Mouse (Mus musculus) intestine, embryonic 16.5 days (tissue): ENCODE data around the gene Socs1. TPM values are rescaled to one million over a fixed set of nuclear protein-coding genes. Genes with fewer than 3 reads are reported as not detected.

Experiments used
- ATAC-seq: fragments of 200-750 bp; cut with Nextera tagmentation; 2 replicates; pipeline ENCODE4 v1.8.0; 2017; ENCODE audit warnings: moderate TSS enrichment, moderate library complexity
- H3K27ac ChIP-seq: fragments of 300-500 bp; sonication (generic); 2 replicates; pipeline ENCODE4 v1.5.1; 2014; ENCODE audit warnings: mild to moderate bottlenecking, low read length
- H3K27me3 ChIP-seq: fragments of 300-500 bp; sonication (generic); replicated peaks from 2 replicates; pipeline ENCODE4 v1.6.1; 2014; ENCODE audit warnings: low read length, control low read depth, mixed read lengths; ENCODE audit not compliant: control insufficient read depth, insufficient read depth
- H3K36me3 ChIP-seq: fragments of 300-500 bp; sonication (generic); 2 replicates; pipeline ENCODE4 v1.6.1; 2014; ENCODE audit warnings: low read length, control low read depth; ENCODE audit not compliant: control insufficient read depth, insufficient read depth
- H3K4me1 ChIP-seq: fragments of 300-500 bp; sonication (generic); 2 replicates; pipeline ENCODE4 v1.6.1; 2014; ENCODE audit warnings: low read length, control low read depth, mixed read lengths; ENCODE audit not compliant: control insufficient read depth, insufficient read depth
- H3K4me2 ChIP-seq: fragments of 300-500 bp; sonication (generic); 2 replicates; pipeline ENCODE4 v1.6.1; 2014; ENCODE audit warnings: low read depth, low read length, control low read depth
- H3K4me3 ChIP-seq: fragments of 300-500 bp; sonication (generic); 2 replicates; pipeline ENCODE4 v1.5.1; 2014; ENCODE audit warnings: mild to moderate bottlenecking, low read length
- H3K9ac ChIP-seq: fragments of 300-500 bp; sonication (generic); 2 replicates; pipeline ENCODE4 v1.6.1; 2014; ENCODE audit warnings: low read depth, low read length
- H3K9me3 ChIP-seq: fragments of 300-500 bp; sonication (generic); 2 replicates; pipeline ENCODE4 v1.6.1; 2016; ENCODE audit warnings: low read length, control low read depth; ENCODE audit not compliant: control insufficient read depth
- WGBS: fragments of 180-500 bp; shearing (Covaris S2); extraction: QIAGEN DNeasy Blood & Tissue Kit; methylation state at CpG from one replicate; pipeline ENCODE4 v1.1.7; 2014; 5-methylcytosine and 5-hydroxymethylcytosine counted together
- polyA plus RNA-seq: library from polyadenylated mRNA; unstranded; fragments of >200 nt; fragmentation: Nextera tagmentation; extraction: Ambion mirVana; gene quantifications from 2 replicates; pipeline ENCODE4 v1.2.1, GENCODE M21; 2015

The Socs1 gene
- polyA plus RNA-seq, 1 experiment from 2014 or later: 4.9 TPM

DNA sequence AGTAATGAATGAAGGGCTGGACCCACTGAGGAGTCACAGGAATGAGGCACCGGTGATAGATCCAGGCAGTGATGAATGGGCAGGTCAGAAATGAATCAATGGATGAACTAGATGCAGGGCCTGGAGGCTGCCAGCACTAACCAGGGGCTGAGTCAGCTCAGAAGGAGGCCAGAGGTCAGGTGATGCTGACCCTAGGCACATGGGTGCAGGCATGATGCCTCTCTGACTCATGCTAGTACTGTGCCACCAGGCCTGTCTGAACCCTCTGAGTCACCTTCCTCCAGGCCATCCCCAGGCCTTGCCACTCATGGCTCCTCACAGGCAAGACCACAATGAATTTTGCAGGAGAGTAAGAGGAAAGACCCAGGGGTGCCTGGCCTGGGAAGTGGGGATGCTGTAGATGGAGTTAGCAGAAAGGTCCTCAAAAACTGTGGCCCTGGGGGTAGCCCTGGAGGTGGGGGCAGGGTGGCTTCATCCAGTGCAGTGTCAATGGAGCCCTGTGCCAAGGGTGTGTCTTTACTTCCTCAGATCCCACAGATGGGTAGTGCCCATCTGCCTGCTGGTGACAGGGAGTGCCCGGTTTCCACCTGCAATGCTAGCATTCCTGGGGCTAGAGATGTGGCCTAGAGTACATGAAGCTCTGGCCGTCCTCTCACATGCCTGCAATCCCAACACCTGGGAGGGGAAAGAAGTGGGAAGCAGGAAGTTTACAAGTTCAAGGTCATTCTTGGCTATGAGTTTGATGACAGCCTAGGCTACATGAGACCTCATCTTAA, 30.6 kb downstream of the Socs1 start:
- H3K27me3 ChIP-seq: no peaks in the 10 kb centered on the region
- H3K4me3 ChIP-seq: no peak overlapping the region
- H3K4me1 ChIP-seq: peaks cover 6% of the 10 kb centered on the region; the same call in 1 of the 2 replicates
- H3K9ac ChIP-seq: no peak overlapping the region
- no peak overlapping the region for H3K27ac ChIP-seq
- no peak overlapping the region for H3K4me2 ChIP-seq
- no peaks in the 10 kb centered on the region for H3K9me3 ChIP-seq
- H3K36me3 ChIP-seq: no peaks in the 10 kb centered on the region
- 91% methylated on average over 3 of the region's 3 CpGs for WGBS
- ATAC-seq: no peak

DNA sequence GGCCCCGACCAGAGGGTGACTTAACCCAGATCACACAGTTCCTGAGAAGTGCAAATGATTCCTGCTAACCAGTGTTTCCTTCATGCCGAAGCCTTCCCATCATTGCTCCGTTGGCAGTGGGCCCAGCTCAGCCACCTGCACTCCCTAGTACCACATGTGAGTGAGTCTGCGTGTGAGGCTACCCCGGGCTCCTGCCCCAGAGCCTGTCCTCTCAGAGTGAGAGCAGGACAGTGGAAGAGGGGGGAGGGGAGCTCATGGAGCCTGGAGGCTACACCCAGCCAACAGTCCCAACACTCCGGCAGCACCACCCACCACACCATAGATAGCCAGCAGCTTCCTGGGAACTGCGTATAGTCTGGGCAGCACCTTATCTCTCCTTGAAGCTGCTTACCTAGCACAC, 35.5 kb downstream of the Socs1 start:
- 40% methylated on average over 7 of the region's 7 CpGs for WGBS
- H3K9me3 ChIP-seq: no peaks in the 10 kb centered on the region
- peak; percentile 79 for ATAC-seq
- H3K4me3 ChIP-seq: no peak overlapping the region
- no peaks in the 10 kb centered on the region for H3K27me3 ChIP-seq
- no peak overlapping the region for H3K27ac ChIP-seq
- no peak overlapping the region for H3K9ac ChIP-seq
- peaks cover 14% of the 10 kb centered on the region for H3K4me1 ChIP-seq
- no peaks in the 10 kb centered on the region for H3K36me3 ChIP-seq
- H3K4me2 ChIP-seq: no peak overlapping the region

- H3K27ac ChIP-seq: no peak overlapping the region
- peak; percentile 7; the same call in 1 of the 2 replicates for ATAC-seq
These were observed 36.1 kb downstream of the Socs1 start for GRCm38 (mm10) chr16:10749226-10749625.

DNA sequence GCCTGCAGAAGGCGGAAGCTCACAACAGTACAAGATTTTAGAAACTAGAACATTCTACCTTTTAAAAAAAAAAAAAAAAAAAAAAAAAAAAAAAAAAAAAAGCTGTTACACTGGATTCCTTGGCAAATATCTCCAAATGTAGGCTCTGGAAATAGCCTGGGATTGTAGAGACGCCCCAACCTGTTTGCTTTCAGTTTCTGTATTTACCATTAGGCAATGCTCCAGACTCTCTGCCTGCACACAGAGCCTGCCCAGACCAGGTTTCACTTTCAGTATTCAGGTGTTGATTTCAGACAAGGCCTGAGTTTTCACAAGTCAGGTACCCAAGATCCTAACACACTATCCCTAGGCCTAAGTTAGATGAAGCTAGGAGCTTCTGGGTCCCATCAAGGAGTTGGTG, 44.3 kb downstream of the Socs1 start:
- no peak overlapping the region for H3K4me3 ChIP-seq
- WGBS: 63% methylated on average over 2 of the region's 2 CpGs
- H3K4me1 ChIP-seq: no peaks in the 10 kb centered on the region
- no peaks in the 10 kb centered on the region for H3K9me3 ChIP-seq
- H3K27ac ChIP-seq: no peak overlapping the region
- H3K4me2 ChIP-seq: no peak overlapping the region
- ATAC-seq: peak; percentile 76
- H3K9ac ChIP-seq: no peak overlapping the region
- no peaks in the 10 kb centered on the region for H3K36me3 ChIP-seq
- no peaks in the 10 kb centered on the region for H3K27me3 ChIP-seq

More at GRCm38 (mm10) chr16:10749226-10749625, 36.1 kb downstream of the Socs1 start:
- Histone ChIP-seq H3K4me1 (peaks cover 14% of the 10 kb centered on the region), H3K9ac (no peak overlapping the region), H3K4me3 (no peak overlapping the region), H3K36me3 (no peaks in the 10 kb centered on the region), H3K9me3 (no peaks in the 10 kb centered on the region), H3K4me2 (no peak overlapping the region), H3K27me3 (no peaks in the 10 kb centered on the region)
- 50% methylated on average over 7 of the region's 7 CpGs for whole genome bisulfite sequencing

DNA sequence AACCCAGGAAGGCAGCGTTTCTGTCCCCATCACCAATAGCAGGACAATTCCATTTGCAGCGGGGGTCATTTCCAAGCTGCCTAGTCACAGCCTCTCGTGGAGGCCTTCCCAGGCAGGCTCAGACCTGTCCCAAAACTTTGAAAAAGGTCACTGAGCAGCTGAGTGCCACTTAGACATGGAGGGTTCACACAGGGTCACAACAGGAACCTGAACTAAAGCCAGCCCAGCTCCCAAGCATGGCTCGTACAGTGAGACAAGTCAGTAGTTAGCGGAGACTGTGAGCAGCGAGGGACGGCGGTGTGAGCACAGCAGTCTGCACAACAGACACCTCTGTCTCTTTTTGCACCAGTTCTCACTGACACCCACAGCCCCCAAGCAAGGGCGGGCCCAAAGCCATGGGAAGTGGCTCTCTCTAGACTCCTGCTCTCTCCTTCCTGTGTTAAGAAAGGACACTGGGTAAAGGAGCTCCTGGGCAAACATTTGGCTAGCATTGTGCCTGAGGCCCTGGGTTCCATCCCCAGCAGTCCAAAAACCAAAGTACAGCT, 45.4 kb downstream of the Socs1 start:
- H3K27me3 ChIP-seq: no peaks in the 10 kb centered on the region
- 79% methylated on average over 9 of the region's 9 CpGs for WGBS
- H3K4me3 ChIP-seq: no peak overlapping the region
- H3K9me3 ChIP-seq: no peaks in the 10 kb centered on the region
- H3K36me3 ChIP-seq: no peaks in the 10 kb centered on the region
- H3K27ac ChIP-seq: no peak overlapping the region
- no peak for ATAC-seq
- H3K4me1 ChIP-seq: no peaks in the 10 kb centered on the region
- no peak overlapping the region for H3K4me2 ChIP-seq
- no peak overlapping the region for H3K9ac ChIP-seq

GRCm38 (mm10) chr16:10738866-10739265, 46.5 kb downstream of the Socs1 start:
- Histone ChIP-seq H3K4me3 (no peak overlapping the region), H3K9ac (no peak overlapping the region), H3K27me3 (no peaks in the 10 kb centered on the region), H3K4me1 (no peaks in the 10 kb centered on the region), H3K27ac (no peak overlapping the region), H3K36me3 (no peaks in the 10 kb centered on the region), H3K4me2 (no peak overlapping the region), H3K9me3 (no peaks in the 10 kb centered on the region)
- ATAC-seq: no peak
- 93% methylated on average over 3 of the region's 3 CpGs for WGBS

DNA sequence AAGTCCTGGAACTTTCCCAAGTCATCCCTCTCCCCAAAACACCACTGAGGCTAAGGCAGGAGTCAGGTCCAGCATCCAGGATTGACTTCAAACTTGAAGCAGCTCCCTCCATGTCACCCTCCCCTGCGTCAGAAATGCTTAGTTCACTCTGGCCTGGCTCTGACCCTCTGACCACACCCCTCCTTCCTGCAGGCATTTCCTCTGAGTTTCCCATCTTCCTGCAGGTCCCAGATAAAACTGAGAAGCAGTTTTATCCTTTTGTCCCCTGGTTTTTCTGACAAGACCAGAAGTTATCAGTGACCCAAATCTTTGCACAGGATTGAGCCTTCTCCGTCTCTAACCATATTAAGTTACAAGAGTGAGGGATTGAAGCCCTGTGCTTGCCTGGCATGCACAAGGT, 47.8 kb downstream of the Socs1 start:
- Histone ChIP-seq H3K4me3 (no peak overlapping the region), H3K9ac (no peak overlapping the region), H3K27me3 (no peaks in the 10 kb centered on the region), H3K9me3 (no peaks in the 10 kb centered on the region), H3K4me2 (no peak overlapping the region), H3K4me1 (no peaks in the 10 kb centered on the region; the same call in 1 of the 2 replicates), H3K27ac (no peak overlapping the region), H3K36me3 (no peaks in the 10 kb centered on the region)
- no peak for ATAC-seq
- 47% methylated on average over 2 of the region's 2 CpGs for WGBS

- no peaks in the 10 kb centered on the region for H3K27me3 ChIP-seq
- no peak for ATAC-seq
- WGBS: 72% methylated on average over 10 of the region's 10 CpGs
These were observed 49.0 kb downstream of the Socs1 start for GRCm38 (mm10) chr16:10736364-10736763.

GRCm38 (mm10) chr16:10735781-10736180, 49.6 kb downstream of the Socs1 start:
- H3K4me1 ChIP-seq: peaks cover 4% of the 10 kb centered on the region
- WGBS: 67% methylated on average over 2 of the region's 2 CpGs
- H3K27ac ChIP-seq: no peak overlapping the region
- H3K4me3 ChIP-seq: no peak overlapping the region
- H3K9ac ChIP-seq: no peak overlapping the region
- H3K36me3 ChIP-seq: no peaks in the 10 kb centered on the region
- no peak for ATAC-seq
- no peaks in the 10 kb centered on the region for H3K9me3 ChIP-seq
- no peaks in the 10 kb centered on the region for H3K27me3 ChIP-seq
- H3K4me2 ChIP-seq: no peak overlapping the region

More at GRCm38 (mm10) chr16:10736364-10736763, 49.0 kb downstream of the Socs1 start:
- Histone ChIP-seq H3K9ac (no peak overlapping the region), H3K9me3 (no peaks in the 10 kb centered on the region), H3K4me1 (peaks cover 4% of the 10 kb centered on the region), H3K27ac (no peak overlapping the region), H3K4me2 (no peak overlapping the region), H3K36me3 (no peaks in the 10 kb centered on the region), H3K4me3 (no peak overlapping the region)
